Mouse (Mus musculus) CH12.LX (cell line): ENCODE results near the gene Gid4. TPM values are rescaled to one million over a fixed set of nuclear protein-coding genes. Genes with fewer than 3 reads are reported as not detected.

ENCODE experiments used
- DNase-seq: peaks from one replicate; pipeline ENCODE4 v3.0.0-alpha.2; 2013; ENCODE audit errors: extremely low read depth
- H3K27ac ChIP-seq: 2 replicates; pipeline ENCODE4 v1.5.1; 2012; ENCODE audit warnings: low read depth, mild to moderate bottlenecking, control low read depth, moderate library complexity; ENCODE audit not compliant: insufficient read depth
- H3K27me3 ChIP-seq: replicated peaks from 2 replicates; pipeline ENCODE3; 2012; ENCODE audit warnings: inconsistent platforms
- H3K36me3 ChIP-seq, 2 experiments: replicated peaks in 1 of 2; 2 replicates each; pipeline versions ENCODE3 to v1.6.1; 2012; ENCODE audit warnings: inconsistent platforms in 1 of 2, low read length in 1 of 2, mild to moderate bottlenecking in 1 of 2, mixed read lengths in 1 of 2, moderate library complexity in 1 of 2; ENCODE audit not compliant: control insufficient read depth in 1 of 2, insufficient read depth in 1 of 2
- H3K4me1 ChIP-seq, 2 experiments: 2 replicates each; pipeline ENCODE4 v1.6.1; 2012; ENCODE audit warnings: inconsistent platforms in 1 of 2, moderate library complexity in 1 of 2; ENCODE audit not compliant: insufficient read depth in 2 of 2, control insufficient read depth in 1 of 2
- H3K4me2 ChIP-seq: 2 replicates; pipeline ENCODE4 v1.6.1; 2012; ENCODE audit warnings: low read depth, mild to moderate bottlenecking, control low read depth; ENCODE audit not compliant: poor library complexity, insufficient read depth, severe bottlenecking
- H3K4me3 ChIP-seq, 3 experiments: fragments of 150-350 bp in 1 of 3; sonication (generic) in 1 of 3; replicated peaks in 1 of 3; 2 replicates each; pipeline versions ENCODE3 to v1.5.1; 2011 to 2012; ENCODE audit warnings: low read depth in 2 of 3, low read length in 2 of 3, mild to moderate bottlenecking in 2 of 3, moderate library complexity in 2 of 3, control low read depth in 1 of 3, improper control_type of control experiment in 1 of 3, inconsistent platforms in 1 of 3, mixed read lengths in 1 of 3; ENCODE audit not compliant: poor library complexity in 1 of 3
- H3K79me2 ChIP-seq: replicated peaks from 2 replicates; pipeline ENCODE4 v1.6.1; 2012; ENCODE audit warnings: mild to moderate bottlenecking, moderate library complexity; ENCODE audit not compliant: control insufficient read depth, poor library complexity, insufficient read depth, severe bottlenecking; ENCODE audit errors: extremely low read depth
- H3K9ac ChIP-seq: 2 replicates; pipeline ENCODE4 v1.6.1; 2012; ENCODE audit warnings: low read depth, mild to moderate bottlenecking, control low read depth, moderate library complexity; ENCODE audit not compliant: insufficient read depth
- H3K9me3 ChIP-seq: replicated peaks from 2 replicates; pipeline ENCODE3; 2012; ENCODE audit warnings: low read length, inconsistent platforms, mixed read lengths
- CHD1 ChIP-seq: IDR thresholded peaks from 2 replicates; pipeline ENCODE4 v1.6.1; 2012; ENCODE audit warnings: low read depth, low read length, improper control_type of control experiment, inconsistent platforms
- CHD2 ChIP-seq: IDR thresholded peaks from 2 replicates; pipeline ENCODE4 v1.6.1; 2011; ENCODE audit warnings: low read length, improper control_type of control experiment
- CTCF ChIP-seq, 2 experiments: IDR thresholded peaks in 1 of 2; conservative IDR thresholded peaks in 1 of 2; 2 replicates each; pipeline ENCODE4 v1.5.1; 2011 to 2012; ENCODE audit warnings: low read depth in 2 of 2, low read length in 2 of 2, improper control_type of control experiment in 1 of 2, inconsistent platforms in 1 of 2, mild to moderate bottlenecking in 1 of 2, moderate library complexity in 1 of 2
- E2F4 ChIP-seq: IDR thresholded peaks from 2 replicates; pipeline ENCODE4 v1.6.1; 2011; ENCODE audit warnings: low read depth, low read length, improper control_type of control experiment; ENCODE audit not compliant: insufficient replicate concordance
- ETS1 ChIP-seq: conservative IDR thresholded peaks from 2 replicates; pipeline ENCODE4 v1.6.1; 2012; ENCODE audit warnings: low read depth, mild to moderate bottlenecking, inconsistent platforms, low read length, improper control_type of control experiment, moderate library complexity
- GABPA ChIP-seq: IDR thresholded peaks from 2 replicates; pipeline ENCODE4 v1.6.1; 2012; ENCODE audit warnings: low read depth, low read length, improper control_type of control experiment, inconsistent platforms; ENCODE audit not compliant: insufficient replicate concordance
- HCFC1 ChIP-seq: IDR thresholded peaks from 2 replicates; pipeline ENCODE4 v1.6.1; 2012; ENCODE audit warnings: low read depth, mild to moderate bottlenecking, inconsistent platforms, low read length, improper control_type of control experiment
- IRF4 ChIP-seq: IDR thresholded peaks from 2 replicates; pipeline ENCODE4 v1.6.1; 2014; ENCODE audit warnings: low read depth, mild to moderate bottlenecking, inconsistent platforms, low read length, improper control_type of control experiment
- JUND ChIP-seq: conservative IDR thresholded peaks from 2 replicates; pipeline ENCODE4 v1.6.1; 2011; ENCODE audit warnings: low read depth, low read length, improper control_type of control experiment
- KAT2A ChIP-seq: IDR thresholded peaks from 2 replicates; pipeline ENCODE4 v1.6.1; 2012; ENCODE audit warnings: low read length, improper control_type of control experiment, inconsistent platforms; ENCODE audit not compliant: insufficient replicate concordance
- MEF2A ChIP-seq: IDR thresholded peaks from 2 replicates; pipeline ENCODE4 v1.6.1; 2014; ENCODE audit warnings: low read depth, mild to moderate bottlenecking, inconsistent platforms, low read length, improper control_type of control experiment, borderline replicate concordance
- POLR2A ChIP-seq: IDR thresholded peaks from 2 replicates; pipeline ENCODE4 v1.6.1; 2011; ENCODE audit warnings: low read depth, mild to moderate bottlenecking, improper control_type of control experiment, low read length
- POLR2AphosphoS2 ChIP-seq: IDR thresholded peaks from 2 replicates; pipeline ENCODE4 v1.6.1; 2011; ENCODE audit warnings: low read depth, low read length, improper control_type of control experiment
- RCOR1 ChIP-seq: conservative IDR thresholded peaks from 2 replicates; pipeline ENCODE4 v1.6.1; 2012; ENCODE audit warnings: low read depth, mild to moderate bottlenecking, inconsistent platforms, low read length, improper control_type of control experiment
- SMC3 ChIP-seq: IDR thresholded peaks from 2 replicates; pipeline ENCODE4 v1.6.1; 2011; ENCODE audit warnings: low read depth, low read length, improper control_type of control experiment
- TBP ChIP-seq: conservative IDR thresholded peaks from 2 replicates; pipeline ENCODE4 v1.6.1; 2011; ENCODE audit warnings: low read depth, low read length, improper control_type of control experiment
- TCF12 ChIP-seq: IDR thresholded peaks from 2 replicates; pipeline ENCODE4 v1.6.1; 2014; ENCODE audit warnings: low read depth, mild to moderate bottlenecking, inconsistent platforms, low read length, improper control_type of control experiment
- UBTF ChIP-seq: IDR thresholded peaks from 2 replicates; pipeline ENCODE4 v1.6.1; 2012; ENCODE audit warnings: low read depth, mild to moderate bottlenecking, inconsistent platforms, low read length, improper control_type of control experiment, moderate library complexity
- USF1 ChIP-seq: IDR thresholded peaks from 2 replicates; pipeline ENCODE4 v1.6.1; 2014; ENCODE audit warnings: low read depth, mild to moderate bottlenecking, inconsistent platforms, low read length, improper control_type of control experiment
- USF2 ChIP-seq: conservative IDR thresholded peaks from 2 replicates; pipeline ENCODE4 v1.6.1; 2011; ENCODE audit warnings: low read depth, low read length, improper control_type of control experiment
- ZC3H11A ChIP-seq: IDR thresholded peaks from 2 replicates; pipeline ENCODE4 v1.6.1; 2012; ENCODE audit warnings: low read depth, mild to moderate bottlenecking, inconsistent platforms, low read length, improper control_type of control experiment
- ZKSCAN1 ChIP-seq: IDR thresholded peaks from 2 replicates; pipeline ENCODE4 v1.6.1; 2012; ENCODE audit warnings: low read depth, inconsistent platforms, low read length, improper control_type of control experiment, borderline replicate concordance
- ZMIZ1 ChIP-seq: IDR thresholded peaks from 2 replicates; pipeline ENCODE4 v1.6.1; 2012; ENCODE audit warnings: low read depth, mild to moderate bottlenecking, inconsistent platforms, low read length, improper control_type of control experiment
- dilution Hi-C: fragments of 300-500 bp; cut with MboI; formaldehyde crosslinking; loops from 2 replicates; pipeline ENCODE4 v1.14.3; 2020; ENCODE audit warnings: low sequenced_read_pairs; ENCODE audit not compliant: extremely low pct_unique_long_range_greater_than_20kb, extremely low pct_ligation_motif_present
- in situ Hi-C: fragments of 300-500 bp; cut with MboI; formaldehyde crosslinking; loops from 3 replicates; pipeline ENCODE4 v1.14.3; 2019; ENCODE audit warnings: low sequenced_read_pairs, low pct_ligation_motif_present, low pct_unique_long_range_greater_than_20kb, mixed read lengths
- polyA plus RNA-seq: library from polyadenylated mRNA; unstranded; fragments of >175 nt; gene quantifications from 2 replicates; pipeline ENCODE4 v1.2.1, GENCODE M21; 2012; ENCODE audit warnings: low read depth; ENCODE audit not compliant: insufficient read length
- total RNA-seq, 2 experiments: library from RNA; depleted of rRNA; stranded (reverse); fragments of 300-350 nt in 1 of 2; fragments of >200 nt in 1 of 2; gene quantifications; 2 replicates each; pipeline ENCODE4 v1.2.3; 2012 to 2014

Gid4 gene
- total and polyA plus RNA-seq, 3 experiments, result 17.0 to 23.4 (median 17.3) TPM

DNA sequence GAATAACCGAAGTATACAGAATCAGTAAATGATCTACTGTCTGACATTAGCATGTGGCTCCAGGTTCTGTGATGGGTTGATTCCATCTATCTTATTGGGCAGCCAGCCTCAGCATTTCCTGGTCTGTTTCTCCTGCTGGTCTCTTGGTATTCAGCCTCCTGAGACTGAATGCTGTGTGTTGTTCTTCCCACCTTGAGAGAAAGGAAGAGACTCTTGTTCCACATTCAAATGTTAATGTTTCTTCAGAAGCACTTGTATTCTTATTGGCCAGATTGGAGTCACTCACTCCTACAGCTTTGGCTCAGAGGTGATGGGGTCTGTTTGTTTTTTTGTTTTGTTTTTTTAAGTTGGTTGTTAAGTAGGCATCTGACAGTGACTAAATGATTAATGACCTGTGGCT lies 6.1 kb downstream of the Gid4 start:
- H3K27ac ChIP-seq, result no peak overlapping the region
- TF ChIP-seq ETS1, result no peak
- TF ChIP-seq E2F4, result no peak
- TF ChIP-seq RCOR1, result no peak
- TF ChIP-seq CHD2, result no peak
- TF ChIP-seq USF1, result no peak
- TF ChIP-seq ZMIZ1, result no peak
- TF ChIP-seq POLR2AphosphoS2, result no peak
- TF ChIP-seq CTCF (conservative IDR thresholded peaks at IDR 0.05 in 1 of 2, IDR thresholded peaks at IDR 0.05 in 1 of 2; ENCODE audit: low read depth in 2 of 2, low read length in 2 of 2), result no peak
- TF ChIP-seq USF2, result no peak
- TF ChIP-seq SMC3, result no peak
- no peak for TF ChIP-seq JUND
- TF ChIP-seq MEF2A, result no peak
- no peak for TF ChIP-seq ZKSCAN1
- TF ChIP-seq IRF4, result no peak
- TF ChIP-seq KAT2A, result no peak
- no peak for TF ChIP-seq UBTF
- TF ChIP-seq, all 38 proteins: peak for 0
- Histone ChIP-seq H3K27me3 (no peaks in the 10 kb centered on the region), H3K4me2 (no peak overlapping the region), H3K4me3 (no peak overlapping the region), H3K36me3 (peaks cover 3 to 45% of the 10 kb centered on the region in 2 experiments), H3K9me3 (no peaks in the 10 kb centered on the region), H3K79me2 (peaks cover 8% of the 10 kb centered on the region; the same call in 1 of the 2 replicates), H3K4me1 (peaks cover 5 to 36% of the 10 kb centered on the region in 2 experiments), H3K9ac (no peak overlapping the region)
- no peak for DNase-seq
- in situ Hi-C loops (loop anchor here (25.0 kb wide), 1 partner anchor 336 kb away; no protein-coding TSS in a partner anchor), dilution Hi-C loops (no loop called here)

DNA sequence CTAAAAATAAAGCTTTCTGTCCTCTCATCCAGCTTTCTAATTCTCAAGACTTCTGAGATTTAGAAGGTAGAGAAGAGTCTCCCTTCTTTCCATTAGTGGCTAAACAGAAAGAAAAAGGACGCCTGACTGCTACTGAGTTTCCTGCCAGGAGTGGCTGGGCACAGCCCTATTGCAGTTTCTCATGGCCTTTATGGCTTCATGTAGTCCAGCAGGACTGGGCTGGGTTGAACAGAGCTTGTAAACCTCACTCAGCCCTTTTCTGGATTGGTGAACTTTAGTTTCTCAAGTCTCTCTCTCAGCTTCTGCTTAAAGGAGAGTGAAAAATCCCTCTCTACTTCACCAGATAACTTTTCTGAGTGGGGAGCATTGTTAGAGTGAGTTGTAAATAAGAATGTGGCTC lies 9.5 kb downstream of the Gid4 start:
- Histone ChIP-seq H3K9ac (no peak overlapping the region), H3K9me3 (no peaks in the 10 kb centered on the region), H3K4me3 (no peak overlapping the region), H3K79me2 (peaks cover 2% of the 10 kb centered on the region; the same call in 1 of the 2 replicates), H3K27ac (no peak overlapping the region), H3K27me3 (no peaks in the 10 kb centered on the region), H3K4me2 (no peak overlapping the region), H3K36me3 (peaks cover 5 to 54% of the 10 kb centered on the region in 2 experiments), H3K4me1 (peaks cover 2 to 13% of the 10 kb centered on the region in 2 experiments; a peak in 2 of 4 replicates)
- in situ Hi-C loops (no loop called here), dilution Hi-C loops (no loop called here)
- TF ChIP-seq ZKSCAN1 (no peak), CHD1 (no peak), UBTF (no peak), TCF12 (no peak), GABPA (no peak), JUND (no peak), USF2 (no peak), IRF4 (no peak), E2F4 (no peak), HCFC1 (no peak), TBP (no peak), POLR2A (no peak), ZC3H11A (no peak)
- no peak for DNase-seq
